Mouse (Mus musculus) embryonic facial prominence, embryonic 13.5 days (tissue): ENCODE results near the gene Emc4. TPM values are rescaled to one million over a fixed set of nuclear protein-coding genes. Genes with fewer than 3 reads are reported as not detected.

ENCODE experiments used
- ATAC-seq: fragments of 200-750 bp; cut with Nextera tagmentation; 2 replicates; pipeline ENCODE4 v1.8.0; 2017; ENCODE audit warnings: low read depth; ENCODE audit not compliant: insufficient number of reproducible peaks, insufficient read depth, low FRiP score, low TSS enrichment
- H3K27ac ChIP-seq: fragments of 300-500 bp; sonication (generic); 2 replicates; pipeline ENCODE4 v1.5.1; 2015; ENCODE audit warnings: moderate library complexity, mild to moderate bottlenecking, inconsistent platforms
- H3K27me3 ChIP-seq: fragments of 300-500 bp; sonication (generic); 2 replicates; pipeline ENCODE4 v1.6.1; 2015; ENCODE audit warnings: mild to moderate bottlenecking, inconsistent platforms
- H3K36me3 ChIP-seq: fragments of 300-500 bp; sonication (generic); 2 replicates; pipeline ENCODE4 v1.6.1; 2015; ENCODE audit warnings: mild to moderate bottlenecking, inconsistent platforms
- H3K4me1 ChIP-seq: fragments of 300-500 bp; sonication (generic); 2 replicates; pipeline ENCODE4 v1.6.1; 2015; ENCODE audit warnings: inconsistent platforms
- H3K4me2 ChIP-seq: fragments of 300-500 bp; sonication (generic); 2 replicates; pipeline ENCODE4 v1.6.1; 2015; ENCODE audit warnings: moderate library complexity, mild to moderate bottlenecking, inconsistent platforms
- H3K4me3 ChIP-seq: fragments of 300-500 bp; sonication (generic); 2 replicates; pipeline ENCODE4 v1.5.1; 2015; ENCODE audit warnings: mild to moderate bottlenecking, inconsistent platforms
- H3K9ac ChIP-seq: fragments of 300-500 bp; sonication (generic); 2 replicates; pipeline ENCODE4 v1.6.1; 2015; ENCODE audit warnings: mild to moderate bottlenecking, inconsistent platforms
- H3K9me3 ChIP-seq: fragments of 300-500 bp; sonication (generic); 2 replicates; pipeline ENCODE4 v1.6.1; 2016; ENCODE audit warnings: inconsistent platforms
- WGBS: fragments of 180-500 bp; shearing (Covaris S2); methylation state at CpG from one replicate; pipeline ENCODE4 v1.1.7; 2015; ENCODE audit warnings: mixed read lengths; 5-methylcytosine and 5-hydroxymethylcytosine counted together
- polyA plus RNA-seq: library from polyadenylated mRNA; unstranded; fragments of >200 nt; fragmentation: Nextera tagmentation; extraction: Ambion mirVana; gene quantifications from 2 replicates; pipeline ENCODE4 v1.2.1, GENCODE M21; 2015

Emc4 gene
- polyA plus RNA-seq, 1 experiment from 2014 or later = 111 TPM

DNA sequence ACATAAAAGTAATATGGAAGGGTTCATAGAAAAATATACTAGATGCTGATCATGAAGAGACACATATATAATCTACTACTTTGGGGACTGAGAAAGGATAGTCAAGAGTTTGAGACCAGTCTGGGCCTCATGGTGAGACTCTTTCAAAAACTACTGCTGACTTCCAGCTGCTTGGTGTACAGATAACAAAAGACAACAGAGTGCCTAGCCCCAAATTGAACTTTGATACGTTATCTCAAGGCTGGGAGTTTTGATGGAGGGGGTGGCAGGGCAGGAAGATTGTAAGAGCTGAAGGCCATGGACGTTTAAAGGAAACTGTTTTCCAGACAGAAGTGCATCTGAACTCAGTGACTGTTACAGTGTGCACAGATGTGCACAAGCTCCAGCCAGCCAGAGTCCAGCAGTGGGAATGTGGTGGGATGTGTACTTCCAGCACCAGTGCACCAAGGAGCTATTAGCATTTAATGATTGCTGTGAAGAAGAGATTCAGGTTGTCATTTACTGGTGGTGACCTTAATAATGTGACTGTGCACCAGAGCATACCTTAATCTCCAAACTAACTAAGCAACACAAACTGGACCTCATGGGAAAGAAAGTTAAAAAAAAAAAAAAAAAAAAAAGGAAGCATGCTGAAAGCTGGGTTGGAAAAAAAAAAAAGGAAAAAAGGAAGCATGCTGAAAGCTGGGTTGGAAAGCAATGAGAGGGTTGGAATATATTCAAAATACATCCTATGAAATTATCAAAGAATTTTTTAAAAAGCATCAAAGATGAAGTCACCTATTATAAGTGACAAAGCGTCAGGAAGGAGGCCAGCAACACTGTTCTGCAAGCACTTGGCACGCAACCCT is 35.6 kb downstream of the Emc4 start:
- no peak overlapping the region for H3K4me2 ChIP-seq
- H3K4me3 ChIP-seq = no peak overlapping the region
- peaks cover 19% of the 10 kb centered on the region for H3K36me3 ChIP-seq
- ATAC-seq = no peak
- WGBS = 71% methylated on average over 4 of the region's 4 CpGs
- H3K9me3 ChIP-seq = no peaks in the 10 kb centered on the region
- no peaks in the 10 kb centered on the region for H3K4me1 ChIP-seq
- no peaks in the 10 kb centered on the region for H3K27me3 ChIP-seq
- no peak overlapping the region for H3K27ac ChIP-seq
- H3K9ac ChIP-seq = no peak overlapping the region

DNA sequence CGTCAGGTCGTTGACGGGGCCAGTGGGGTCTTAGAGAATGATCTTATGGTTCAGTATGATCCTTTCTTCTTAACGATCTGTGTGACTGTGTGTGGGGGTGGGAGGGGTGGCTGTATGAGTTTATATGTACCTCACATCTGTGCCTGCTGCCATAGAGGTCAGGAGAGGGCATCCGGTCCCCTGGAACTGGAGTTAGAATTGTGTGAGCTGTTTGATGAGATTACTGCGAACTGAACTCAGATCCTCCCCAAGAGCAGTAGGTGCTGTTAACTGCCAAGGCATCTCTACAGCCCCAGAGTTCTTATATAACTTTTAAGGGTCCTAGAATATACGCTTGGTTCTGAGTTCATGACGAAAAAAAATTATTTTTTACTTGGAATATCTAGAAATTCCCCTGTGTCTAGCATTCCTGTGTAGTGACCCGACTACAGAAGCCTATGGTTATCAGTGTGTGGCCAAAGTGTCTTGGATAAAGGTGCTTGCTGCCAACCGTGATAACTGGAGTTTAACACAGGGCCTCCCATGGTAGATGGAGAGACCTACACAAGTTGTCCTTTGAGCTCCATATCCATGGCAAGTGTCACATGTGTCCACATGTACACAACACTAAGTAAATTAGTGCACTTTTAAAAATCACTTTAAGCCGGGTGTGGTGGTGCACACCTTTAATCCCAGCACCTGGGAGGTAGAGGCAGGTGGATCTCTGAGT is 39.6 kb downstream of the Emc4 start:
- H3K4me1 ChIP-seq = no peaks in the 10 kb centered on the region
- WGBS = 85% methylated on average over 11 of the region's 11 CpGs
- H3K36me3 ChIP-seq = no peaks in the 10 kb centered on the region
- no peak overlapping the region for H3K4me2 ChIP-seq
- no peak overlapping the region for H3K27ac ChIP-seq
- no peak overlapping the region for H3K4me3 ChIP-seq
- no peak for ATAC-seq
- no peaks in the 10 kb centered on the region for H3K9me3 ChIP-seq
- no peak overlapping the region for H3K9ac ChIP-seq
- no peaks in the 10 kb centered on the region for H3K27me3 ChIP-seq

DNA sequence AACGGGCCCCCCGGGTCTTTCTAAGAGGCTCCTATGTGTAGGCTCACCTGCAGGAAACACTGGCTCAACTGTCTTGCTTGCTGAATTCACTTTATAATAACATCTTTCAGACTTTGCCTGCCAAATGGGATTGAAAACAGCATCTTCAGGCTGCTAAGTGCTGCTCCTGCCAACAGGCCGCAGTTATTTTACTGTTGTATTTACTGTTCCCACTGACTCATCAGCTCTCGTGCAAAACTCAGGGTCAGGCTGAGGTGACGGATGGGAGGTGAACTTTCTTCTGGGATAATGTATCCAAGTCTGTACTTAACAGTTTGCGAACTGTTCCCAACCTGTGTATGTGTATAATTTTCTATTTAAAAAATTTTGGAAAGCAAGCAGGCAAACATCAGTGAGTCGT is 48.9 kb downstream of the Emc4 start:
- Histone ChIP-seq H3K4me3 (no peak overlapping the region), H3K4me1 (no peaks in the 10 kb centered on the region), H3K4me2 (no peak overlapping the region), H3K9me3 (no peaks in the 10 kb centered on the region), H3K27ac (no peak overlapping the region), H3K9ac (no peak overlapping the region), H3K36me3 (no peaks in the 10 kb centered on the region), H3K27me3 (no peaks in the 10 kb centered on the region)
- no peak for ATAC-seq
- WGBS = 83% methylated on average over 7 of the region's 7 CpGs

DNA sequence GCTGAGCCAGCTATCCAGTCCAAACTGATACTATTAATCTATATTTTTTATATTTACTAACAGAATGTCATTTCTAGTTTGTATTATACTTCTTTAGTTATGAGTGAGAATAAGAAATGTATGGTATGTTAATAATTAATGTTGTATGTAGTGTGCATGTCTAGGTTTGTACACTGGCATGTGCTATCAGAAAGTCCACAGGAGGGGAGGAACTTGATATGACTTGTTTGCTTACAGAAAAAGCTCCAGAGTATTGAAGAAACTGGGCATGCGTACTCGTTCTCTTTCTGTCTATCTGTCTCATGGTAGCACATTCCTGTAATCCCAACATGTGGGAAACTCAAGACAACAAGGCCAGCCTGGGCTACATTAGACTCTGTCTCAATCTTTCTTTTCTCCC is 49.6 kb downstream of the Emc4 start:
- no peaks in the 10 kb centered on the region for H3K36me3 ChIP-seq
- 84% methylated on average over 2 of the region's 2 CpGs for WGBS
- no peaks in the 10 kb centered on the region for H3K27me3 ChIP-seq
- no peak overlapping the region for H3K27ac ChIP-seq
- no peaks in the 10 kb centered on the region for H3K9me3 ChIP-seq
- no peak overlapping the region for H3K4me3 ChIP-seq
- ATAC-seq = no peak
- no peaks in the 10 kb centered on the region for H3K4me1 ChIP-seq
- no peak overlapping the region for H3K4me2 ChIP-seq
- no peak overlapping the region for H3K9ac ChIP-seq

DNA sequence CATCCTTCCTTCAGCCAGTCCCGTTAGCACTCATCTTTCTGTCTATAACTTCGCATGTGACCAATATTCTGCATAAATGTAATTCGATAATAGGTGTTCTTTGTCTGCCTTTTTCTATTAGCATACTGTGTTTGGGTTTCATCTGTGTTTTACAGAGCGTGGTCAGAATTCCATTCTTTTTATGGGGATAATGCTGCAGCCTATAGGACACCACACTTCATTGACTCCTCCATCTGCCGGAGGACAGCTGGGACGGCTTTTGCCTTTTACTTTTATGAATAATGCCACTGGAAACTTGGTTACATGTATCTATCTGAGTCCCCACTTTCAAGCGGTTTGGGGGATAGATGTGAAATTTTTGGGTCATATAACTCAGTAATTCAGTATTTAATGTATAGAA is 52.2 kb downstream of the Emc4 start:
- Histone ChIP-seq H3K27me3 (no peaks in the 10 kb centered on the region), H3K9ac (no peak overlapping the region), H3K27ac (no peak overlapping the region), H3K9me3 (no peaks in the 10 kb centered on the region), H3K36me3 (no peaks in the 10 kb centered on the region), H3K4me2 (no peak overlapping the region), H3K4me1 (no peaks in the 10 kb centered on the region), H3K4me3 (no peak overlapping the region)
- WGBS = 87% methylated on average over 7 of the region's 7 CpGs
- no peak for ATAC-seq

Other genes with a start within 250 kb of the Emc4 start
- gene Olfr1316, start 233.1 kb downstream of the Emc4 start, polyA plus RNA-seq = not detected in 2 replicates
- not detected in 2 replicates for gene Olfr1317, start 227.7 kb downstream of the Emc4 start, polyA plus RNA-seq
- gene Olfr1318, start 213.8 kb downstream of the Emc4 start, polyA plus RNA-seq = not detected in 2 replicates
- gene Lpcat4, start 128.6 kb downstream of the Emc4 start, polyA plus RNA-seq = 15.3 and 15.4 TPM in 2 replicates
- not detected in 2 replicates for gene Nutm1, start 108.7 kb downstream of the Emc4 start, polyA plus RNA-seq
- gene Nop10, start 106.1 kb downstream of the Emc4 start, polyA plus RNA-seq = 196 and 214 TPM in 2 replicates
- gene Slc12a6, start 102.2 kb downstream of the Emc4 start, polyA plus RNA-seq = 11.0 and 11.9 TPM in 2 replicates
- gene Gm21985, start 101.7 kb downstream of the Emc4 start, polyA plus RNA-seq = not detected in 2 replicates
- 46.6 and 47.7 TPM in 2 replicates for gene Katnbl1, start 11.2 kb upstream of the Emc4 start, polyA plus RNA-seq
- gene Emc7, start 87.0 kb upstream of the Emc4 start, polyA plus RNA-seq = 14.9 and 15.8 TPM in 2 replicates
- gene Chrm5, start 112.7 kb upstream of the Emc4 start, polyA plus RNA-seq = not detected in 2 replicates
- gene Aven, start 124.9 kb upstream of the Emc4 start, polyA plus RNA-seq = 5.3 and 6.5 TPM in 2 replicates